Comparison of ENCODE assay signal across 8 mouse cellular contexts in genomic region chr11:106159921-106160840, GRCm38 (mm10). TPM values are rescaled to one million over a fixed set of nuclear protein-coding genes. Genes with fewer than 3 reads are reported as not detected.
DNase-seq lines count a peak whose midpoint lies in the region; ATAC-seq lines count a peak whose summit lies in the region.

No protein-coding gene starts in this region.

- peak overlapping the region; percentile 85 for H3K9ac ChIP-seq in intestine, embryonic 16.5 days (ENCODE audit: low read depth, low read length)

- H3K27me3 ChIP-seq in intestine, embryonic 16.5 days (replicated peaks; ENCODE audit: control insufficient read depth, insufficient read depth, low read length), result no peaks in the 10 kb centered on the region
- H3K27me3 ChIP-seq in midbrain, embryonic 10.5 days (ENCODE audit: low read depth, poor library complexity, severe bottlenecking), result no peaks in the 10 kb centered on the region

- peak; percentile 44 for ATAC-seq in granulocyte monocyte progenitor cell, adult 5-6 weeks (replicated peaks; ENCODE audit: poor library complexity, severe bottlenecking)
- peak; percentile 76 for ATAC-seq in intestine, embryonic 16.5 days
- ATAC-seq in erythroid progenitor cell, adult 5-6 weeks (replicated peaks; ENCODE audit: low FRiP score, poor library complexity, severe bottlenecking), result no peak

- WGBS in intestine, embryonic 16.5 days, result under 1% methylated on average over 70 of the region's 106 CpGs
- under 1% methylated on average over 95 of the region's 106 CpGs for WGBS in midbrain, embryonic 10.5 days

- H3K9me3 ChIP-seq in intestine, embryonic 16.5 days (ENCODE audit: control insufficient read depth, low read length), result no peaks in the 10 kb centered on the region
- H3K9me3 ChIP-seq in midbrain, embryonic 10.5 days (replicated peaks), result no peaks in the 10 kb centered on the region

- peak overlapping the region; percentile 94 for H3K4me2 ChIP-seq in intestine, embryonic 16.5 days (ENCODE audit: low read depth, low read length)

- H3K4me3 ChIP-seq in intestine, embryonic 16.5 days (ENCODE audit: low read length), result peak overlapping the region; percentile 72
- peak overlapping the region; percentile 92 for H3K4me3 ChIP-seq in midbrain, embryonic 10.5 days

- intact Hi-C loops in left cerebral cortex, postnatal 4 days (cut with DNase I), result no loop called here

- peaks cover 25% of the 10 kb centered on the region for H3K4me1 ChIP-seq in intestine, embryonic 16.5 days (ENCODE audit: control insufficient read depth, insufficient read depth, low read length)
- H3K4me1 ChIP-seq in midbrain, embryonic 10.5 days, result peaks cover 39% of the 10 kb centered on the region

- peak; percentile 74 to 75 for DNase-seq in adrenal gland, adult 18-20 months (ENCODE audit: low spot score in 2 of 2)
- DNase-seq in embryo, embryonic 10 days (ENCODE audit: low spot score), result peak; percentile 87
- DNase-seq in left cerebral cortex, postnatal 4 days, result peak; percentile 91
- DNase-seq in midbrain, embryonic 10.5 days (ENCODE audit: low spot score), result peak; percentile 86
- peak; percentile 88 for DNase-seq in right cerebral cortex, postnatal 4 days

- H3K36me3 ChIP-seq in intestine, embryonic 16.5 days (ENCODE audit: control insufficient read depth, insufficient read depth, low read length), result 0 out of 2 replicates have a peak, but pooled peaks cover 3% of the 10 kb centered on the region
- peaks cover 72% of the 10 kb centered on the region for H3K36me3 ChIP-seq in midbrain, embryonic 10.5 days

- H3K27ac ChIP-seq in intestine, embryonic 16.5 days (ENCODE audit: low read length), result peak overlapping the region; percentile 89
- peak overlapping the region; percentile 93 for H3K27ac ChIP-seq in midbrain, embryonic 10.5 days (replicated peaks)

RNA-seq across cellular contexts. Expression of gene Gm10840, which starts 0.5 kb away (rescaled TPM):
- not detected for total RNA-seq in adrenal gland, adult 18-20 months (2021)
- total RNA-seq in granulocyte monocyte progenitor cell, adult 5-6 weeks (2014; fragmentation: Nextera tagmentation), result not detected in 2 replicates
- not detected in 2 replicates for total RNA-seq in granulocyte monocyte progenitor cell, adult 5-6 weeks (2017)
- not detected in 2 replicates for polyA plus RNA-seq in intestine, embryonic 16.5 days (2015; fragmentation: Nextera tagmentation; extraction: Ambion mirVana)
- total RNA-seq in left cerebral cortex, postnatal 4 days (2021), result not detected
- polyA plus RNA-seq in midbrain, embryonic 10.5 days (2016; fragmentation: Nextera tagmentation; extraction: Ambion mirVana), result 0.57 TPM in 1 of 2 replicates, not detected in the other
- not detected in 2 replicates for total RNA-seq in erythroid progenitor cell, adult 5-6 weeks (2015; ENCODE audit: low replicate concordance)
- total RNA-seq in erythroid progenitor cell, adult 5-6 weeks (2017; ENCODE audit: low replicate concordance), result not detected in 2 replicates

RNA-seq across cellular contexts. Expression of gene Limd2, which starts 0.5 kb away (rescaled TPM):
- 10 to 100 TPM in 1 of 2 experiments, 1 to 10 TPM in 1; 9.5 to 11.7 TPM for total RNA-seq in adrenal gland, adult 18-20 months (2021)
- total RNA-seq in granulocyte monocyte progenitor cell, adult 5-6 weeks (2014; fragmentation: Nextera tagmentation), result 196 and 197 TPM in 2 replicates
- 38.1 and 43.1 TPM in 2 replicates for total RNA-seq in granulocyte monocyte progenitor cell, adult 5-6 weeks (2017)
- 80.1 and 84.3 TPM in 2 replicates for polyA plus RNA-seq in intestine, embryonic 16.5 days (2015; fragmentation: Nextera tagmentation; extraction: Ambion mirVana)
- total RNA-seq in left cerebral cortex, postnatal 4 days (2021), result 10 to 100 TPM; 81.2 to 84.6 TPM
- 364 and 366 TPM in 2 replicates for polyA plus RNA-seq in midbrain, embryonic 10.5 days (2016; fragmentation: Nextera tagmentation; extraction: Ambion mirVana)
- total RNA-seq in erythroid progenitor cell, adult 5-6 weeks (2015; ENCODE audit: low replicate concordance), result 35.7 and 49.0 TPM in 2 replicates
- 4.8 and 8.7 TPM in 2 replicates for total RNA-seq in erythroid progenitor cell, adult 5-6 weeks (2017; ENCODE audit: low replicate concordance)

RNA-seq across cellular contexts. Expression of gene Strada, which starts 41.8 kb away (rescaled TPM):
- total RNA-seq in adrenal gland, adult 18-20 months (2021), result 10 to 100 TPM; 11.6 to 13.1 TPM
- total RNA-seq in granulocyte monocyte progenitor cell, adult 5-6 weeks (2014; fragmentation: Nextera tagmentation), result 40.5 and 42.3 TPM in 2 replicates
- total RNA-seq in granulocyte monocyte progenitor cell, adult 5-6 weeks (2017), result 22.2 TPM in 2 replicates
- 13.0 and 13.5 TPM in 2 replicates for polyA plus RNA-seq in intestine, embryonic 16.5 days (2015; fragmentation: Nextera tagmentation; extraction: Ambion mirVana)
- total RNA-seq in left cerebral cortex, postnatal 4 days (2021), result 10 to 100 TPM; 27.3 to 28.5 TPM
- polyA plus RNA-seq in midbrain, embryonic 10.5 days (2016; fragmentation: Nextera tagmentation; extraction: Ambion mirVana), result 41.8 and 42.4 TPM in 2 replicates
- total RNA-seq in erythroid progenitor cell, adult 5-6 weeks (2015; ENCODE audit: low replicate concordance), result 14.1 and 16.3 TPM in 2 replicates
- total RNA-seq in erythroid progenitor cell, adult 5-6 weeks (2017; ENCODE audit: low replicate concordance), result 6.4 and 12.3 TPM in 2 replicates

RNA-seq across cellular contexts. Expression of gene Ccdc47, which starts 56.0 kb away (rescaled TPM):
- 100 to 1,000 TPM; 106 to 118 TPM for total RNA-seq in adrenal gland, adult 18-20 months (2021)
- total RNA-seq in granulocyte monocyte progenitor cell, adult 5-6 weeks (2014; fragmentation: Nextera tagmentation), result 30.2 and 56.2 TPM in 2 replicates
- 175 and 181 TPM in 2 replicates for total RNA-seq in granulocyte monocyte progenitor cell, adult 5-6 weeks (2017)
- 94.0 and 97.3 TPM in 2 replicates for polyA plus RNA-seq in intestine, embryonic 16.5 days (2015; fragmentation: Nextera tagmentation; extraction: Ambion mirVana)
- total RNA-seq in left cerebral cortex, postnatal 4 days (2021), result 10 to 100 TPM; 69.4 to 74.7 TPM
- polyA plus RNA-seq in midbrain, embryonic 10.5 days (2016; fragmentation: Nextera tagmentation; extraction: Ambion mirVana), result 69.9 and 74.0 TPM in 2 replicates
- total RNA-seq in erythroid progenitor cell, adult 5-6 weeks (2015; ENCODE audit: low replicate concordance), result 24.1 and 54.9 TPM in 2 replicates
- 122 and 130 TPM in 2 replicates for total RNA-seq in erythroid progenitor cell, adult 5-6 weeks (2017; ENCODE audit: low replicate concordance)

RNA-seq across cellular contexts. Expression of gene Ddx42, which starts 56.5 kb away (rescaled TPM):
- 10 to 100 TPM; 42.1 to 55.2 TPM for total RNA-seq in adrenal gland, adult 18-20 months (2021)
- total RNA-seq in granulocyte monocyte progenitor cell, adult 5-6 weeks (2014; fragmentation: Nextera tagmentation), result 51.1 and 55.5 TPM in 2 replicates
- total RNA-seq in granulocyte monocyte progenitor cell, adult 5-6 weeks (2017), result 86.8 and 87.9 TPM in 2 replicates
- 54.5 and 57.5 TPM in 2 replicates for polyA plus RNA-seq in intestine, embryonic 16.5 days (2015; fragmentation: Nextera tagmentation; extraction: Ambion mirVana)
- 10 to 100 TPM; 79.8 to 81.0 TPM for total RNA-seq in left cerebral cortex, postnatal 4 days (2021)
- polyA plus RNA-seq in midbrain, embryonic 10.5 days (2016; fragmentation: Nextera tagmentation; extraction: Ambion mirVana), result 100 and 112 TPM in 2 replicates
- 28.9 and 47.6 TPM in 2 replicates for total RNA-seq in erythroid progenitor cell, adult 5-6 weeks (2015; ENCODE audit: low replicate concordance)
- total RNA-seq in erythroid progenitor cell, adult 5-6 weeks (2017; ENCODE audit: low replicate concordance), result 60.4 and 91.1 TPM in 2 replicates
